Mouse (Mus musculus): ENCODE data around the gene Trim25.

GRCm38 (mm10) chr11:89021687-89022086 lies 22.5 kb downstream of the Trim25 start:
- no peak for TF ChIP-seq CTCF (IDR thresholded peaks at IDR 0.05 in 2 of 3, conservative IDR thresholded peaks at IDR 0.05 in 1 of 3; ENCODE audit: control insufficient read depth in 1 of 3, insufficient read depth in 1 of 3, low read depth in 2 of 3, low read length in 3 of 3, poor library complexity in 1 of 3, severe bottlenecking in 1 of 3)
- TF ChIP-seq ZNF384 (IDR thresholded peaks at IDR 0.05; ENCODE audit: low read depth, low read length): no peak
- TF ChIP-seq KAT2A (conservative IDR thresholded peaks at IDR 0.05; ENCODE audit: low read depth, low read length): no peak
- TF ChIP-seq TAL1 (IDR thresholded peaks at IDR 0.05; ENCODE audit: low read length): no peak
- TF ChIP-seq POLR2A (IDR thresholded peaks at IDR 0.05; ENCODE audit: control insufficient read depth in 1 of 2, insufficient read depth in 1 of 2, low read depth in 1 of 2, low read length in 2 of 2, poor library complexity in 1 of 2): no peak
- TF ChIP-seq POLR2AphosphoS5 (IDR thresholded peaks at IDR 0.05; ENCODE audit: borderline replicate concordance, low read depth, low read length): no peak
- TF ChIP-seq UBTF (IDR thresholded peaks at IDR 0.05; ENCODE audit: borderline replicate concordance, insufficient read depth, low read depth, low read length): no peak
- no peak for TF ChIP-seq MYC (IDR thresholded peaks at IDR 0.05; ENCODE audit: low read depth, low read length)
- no peak for TF ChIP-seq EP300 (IDR thresholded peaks at IDR 0.05; ENCODE audit: low read depth in 1 of 2, low read length in 2 of 2)
- TF ChIP-seq ELF1 (IDR thresholded peaks at IDR 0.05; ENCODE audit: low read depth, low read length): no peak
- no peak for TF ChIP-seq ZC3H11A (IDR thresholded peaks at IDR 0.05; ENCODE audit: low read depth, low read length)
- no peak for TF ChIP-seq MAFK (IDR thresholded peaks at IDR 0.05; ENCODE audit: borderline replicate concordance, low read depth, low read length)
